ENCODE assay signal across 20 mouse cellular contexts in genomic region chr2:33914998-33915397, GRCm38 (mm10). TPM values are rescaled to one million over a fixed set of nuclear protein-coding genes. Genes with fewer than 3 reads are reported as not detected.
DNase-seq lines count a peak whose midpoint lies in the region; ATAC-seq lines count a peak whose summit lies in the region.
"Had no signal": no experiment of that assay in that cellular context is flagged by ENCODE, and none has a peak within 500 bp of the region (broad histone marks: within the 10 kb centered on the region; RNA-seq: fewer than 3 reads in every experiment).

No protein-coding gene starts in this region.

- H3K27me3 ChIP-seq in limb, embryonic 10.5 days (ENCODE audit: low read depth, poor library complexity, severe bottlenecking) = peaks cover 5% of the 10 kb centered on the region; the same call in 1 of the 2 replicates
- H3K27me3 ChIP-seq in forebrain, embryonic 14.5 days (replicated peaks; ENCODE audit: control insufficient read depth, insufficient read depth, low read length) = no peaks in the 10 kb centered on the region
- H3K27me3 ChIP-seq: CH12.LX; embryonic facial prominence, embryonic 15.5 days; hindbrain, embryonic 15.5 days; Patski had no signal

- H3K4me1 ChIP-seq in limb, embryonic 10.5 days = peaks cover 32% of the 10 kb centered on the region
- no peaks in the 10 kb centered on the region for H3K4me1 ChIP-seq in forebrain, embryonic 14.5 days (ENCODE audit: control insufficient read depth, insufficient read depth, low read length)

- DNase-seq in 416B (ENCODE audit: low read depth) = peak; percentile 12
- DNase-seq in CD4-positive, CD25-positive, alpha-beta regulatory T cell, adult 2 months (ENCODE audit: low read depth, low spot score) = peak; percentile 47
- no peak for DNase-seq in limb, embryonic 10.5 days (ENCODE audit: low spot score)
- DNase-seq in thymus, postnatal 25 days = peak; percentile 35
- DNase-seq in cerebellum, adult 9-10 months = no peak
- DNase-seq in forebrain, embryonic 14.5 days (ENCODE audit: low spot score) = no peak
- DNase-seq in testis, postnatal 10 days (ENCODE audit: low spot score) = no peak
- DNase-seq: adrenal gland, adult 8-10 months; adrenal gland, postnatal 36 days; cerebellum, adult 2 months; cerebellum, postnatal 14 days; embryo, embryonic 11 days; gastrocnemius, postnatal 10 days had no signal

- no peak for ATAC-seq in forebrain, embryonic 14.5 days
- ATAC-seq: forebrain, embryonic 16.5 days; inflammation-experienced regulatory T-cells, adult 6 months; Patski had no signal

- H3K27ac ChIP-seq in limb, embryonic 10.5 days = 0 out of 2 replicates have a peak overlapping the region, but pooled peaks have one; percentile 15
- no peak overlapping the region for H3K27ac ChIP-seq in forebrain, embryonic 14.5 days (ENCODE audit: low read depth, low read length)
- H3K27ac ChIP-seq: embryonic facial prominence, embryonic 15.5 days; hindbrain, embryonic 15.5 days had no signal

- WGBS in limb, embryonic 10.5 days = 59% methylated on average over 8 of the region's 8 CpGs
- WGBS in forebrain, embryonic 14.5 days = 84% methylated on average over 8 of the region's 8 CpGs

- H3K9ac ChIP-seq in forebrain, embryonic 14.5 days (ENCODE audit: low read length) = no peak overlapping the region
- H3K9ac ChIP-seq: embryonic facial prominence, embryonic 15.5 days; heart, embryonic 12.5 days; hindbrain, embryonic 15.5 days had no signal

- H3K4me2 ChIP-seq in forebrain, embryonic 14.5 days (ENCODE audit: low read length) = no peak overlapping the region
- H3K4me2 ChIP-seq: embryonic facial prominence, embryonic 15.5 days; heart, embryonic 12.5 days; hindbrain, embryonic 15.5 days had no signal

- H3K9me3 ChIP-seq in limb, embryonic 10.5 days (replicated peaks) = no peaks in the 10 kb centered on the region
- H3K9me3 ChIP-seq in forebrain, embryonic 14.5 days (replicated peaks; ENCODE audit: control insufficient read depth, low read length) = no peaks in the 10 kb centered on the region
- H3K9me3 ChIP-seq: embryonic facial prominence, embryonic 15.5 days; hindbrain, embryonic 15.5 days had no signal

- no peak overlapping the region for H3K4me3 ChIP-seq in limb, embryonic 10.5 days
- H3K4me3 ChIP-seq in forebrain, embryonic 14.5 days (ENCODE audit: low read depth, low read length) = no peak overlapping the region
- H3K4me3 ChIP-seq: embryonic facial prominence, embryonic 15.5 days; heart, embryonic 12.5 days; hindbrain, embryonic 15.5 days had no signal

- no peaks in the 10 kb centered on the region for H3K36me3 ChIP-seq in limb, embryonic 10.5 days
- no peaks in the 10 kb centered on the region for H3K36me3 ChIP-seq in forebrain, embryonic 14.5 days (ENCODE audit: control insufficient read depth, insufficient read depth, low read length)
- H3K36me3 ChIP-seq: embryonic facial prominence, embryonic 15.5 days; heart, embryonic 12.5 days; hindbrain, embryonic 15.5 days had no signal

RNA-seq across cellular contexts. Expression of gene Mvb12b, which starts 27.3 kb away (rescaled TPM):
- 15.0 and 17.5 TPM in 2 replicates for polyA plus RNA-seq in limb, embryonic 10.5 days (2016; fragmentation: Nextera tagmentation; extraction: Ambion mirVana)
- polyA plus RNA-seq in forebrain, embryonic 14.5 days (2014; fragmentation: Nextera tagmentation; extraction: Ambion mirVana) = 49.5 and 52.2 TPM in 2 replicates

Comparison
In these comparisons a context has a peak if more than half of its experiments do, and no peak if none do; other contexts are left out.
1. DNase-seq: peak in 416B (single experiment), CD4-positive, CD25-positive, alpha-beta regulatory T cell, adult 2 months (single experiment) and thymus, postnatal 25 days (single experiment); none in limb, embryonic 10.5 days (single experiment), cerebellum, adult 9-10 months (single experiment), forebrain, embryonic 14.5 days (single experiment) and testis, postnatal 10 days (single experiment).